Mouse (Mus musculus): ENCODE measurements around the gene Cacng3.

Gene Cacng3

GRCm38 (mm10) chr7:122723358-122723876 lies 53.1 kb downstream of the Cacng3 start:
- no peak for DNase-seq

- DNase-seq: no peak
Observed at GRCm38 (mm10) chr7:122726376-122726775, 56.1 kb downstream of the Cacng3 start.

- DNase-seq: no peak
Observed at GRCm38 (mm10) chr7:122728186-122728585, 57.9 kb downstream of the Cacng3 start.

GRCm38 (mm10) chr7:122728846-122729245 lies 58.6 kb downstream of the Cacng3 start:
- peak; percentile 3 to 11 for DNase-seq

- DNase-seq: no peak
Observed at GRCm38 (mm10) chr7:122735323-122735722, 65.0 kb downstream of the Cacng3 start.

DNA sequence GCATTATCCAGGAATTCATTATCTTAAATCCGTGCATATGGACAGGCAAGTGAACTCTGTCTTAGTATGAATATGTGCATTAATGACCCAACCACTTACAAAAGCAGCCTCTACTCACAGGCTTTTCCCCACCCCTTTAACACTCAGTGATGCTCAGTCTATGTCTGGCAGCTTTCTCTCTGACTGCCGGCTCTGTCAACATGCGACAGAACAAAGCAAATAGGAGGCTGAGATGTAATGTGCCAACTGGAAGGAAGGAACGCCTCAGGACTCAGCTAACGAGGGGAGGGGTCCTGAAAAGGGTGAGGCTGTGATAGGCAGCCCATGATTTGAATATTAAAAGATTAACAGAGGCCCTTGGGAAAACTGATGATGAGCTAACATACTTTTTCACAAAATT lies 68.2 kb downstream of the Cacng3 start:
- no peak for DNase-seq

- no peak for DNase-seq
Observed at GRCm38 (mm10) chr7:122740663-122741062, 70.4 kb downstream of the Cacng3 start.

- no peak for DNase-seq
Observed at GRCm38 (mm10) chr7:122755920-122756603, 85.8 kb downstream of the Cacng3 start.

GRCm38 (mm10) chr7:122758645-122759044 lies 88.4 kb downstream of the Cacng3 start:
- no peak for DNase-seq

DNA sequence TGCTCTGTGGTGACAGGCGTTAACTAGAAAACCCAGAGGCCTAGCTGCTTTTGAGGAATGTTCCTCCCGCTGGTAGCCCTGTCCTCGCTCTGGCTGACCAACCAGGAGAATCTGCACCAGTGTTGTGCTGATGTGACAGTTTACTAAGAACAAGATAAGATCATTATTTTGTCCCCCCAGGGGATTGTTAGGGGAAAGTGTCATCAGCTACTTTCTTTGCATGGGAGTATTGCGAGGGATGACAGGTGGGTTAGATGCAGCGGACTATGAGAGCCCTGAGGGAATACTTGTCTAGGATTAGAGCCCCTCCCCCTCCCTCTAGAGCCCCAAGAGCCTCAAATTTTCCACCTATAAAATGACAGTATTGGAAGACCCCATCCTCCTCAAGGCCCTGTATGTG lies 94.2 kb downstream of the Cacng3 start:
- DNase-seq: no peak

DNA sequence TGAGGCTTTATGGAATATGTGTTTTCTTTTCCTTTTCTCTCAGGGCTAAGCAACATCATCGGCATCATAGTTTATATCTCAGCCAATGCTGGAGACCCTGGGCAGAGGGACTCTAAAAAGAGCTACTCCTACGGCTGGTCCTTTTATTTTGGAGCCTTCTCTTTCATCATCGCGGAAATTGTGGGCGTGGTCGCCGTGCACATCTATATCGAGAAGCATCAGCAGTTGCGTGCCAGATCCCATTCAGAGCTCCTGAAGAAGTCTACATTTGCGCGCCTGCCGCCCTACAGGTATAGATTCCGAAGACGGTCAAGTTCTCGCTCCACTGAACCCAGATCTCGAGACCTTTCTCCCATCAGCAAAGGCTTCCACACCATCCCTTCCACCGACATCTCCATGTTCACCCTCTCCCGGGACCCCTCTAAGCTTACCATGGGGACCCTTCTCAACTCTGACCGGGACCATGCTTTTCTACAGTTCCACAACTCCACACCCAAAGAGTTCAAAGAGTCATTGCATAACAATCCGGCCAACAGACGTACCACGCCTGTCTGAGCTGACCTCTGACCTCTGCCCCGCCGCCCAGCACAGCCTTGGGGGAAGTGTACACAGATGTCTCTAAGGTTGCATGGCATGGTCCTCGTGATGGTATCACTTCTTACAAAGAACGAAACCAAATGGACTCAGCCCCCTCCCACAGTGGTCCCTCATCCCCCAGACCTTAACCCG lies 98.2 kb downstream of the Cacng3 start:
- no peak for DNase-seq

DNA sequence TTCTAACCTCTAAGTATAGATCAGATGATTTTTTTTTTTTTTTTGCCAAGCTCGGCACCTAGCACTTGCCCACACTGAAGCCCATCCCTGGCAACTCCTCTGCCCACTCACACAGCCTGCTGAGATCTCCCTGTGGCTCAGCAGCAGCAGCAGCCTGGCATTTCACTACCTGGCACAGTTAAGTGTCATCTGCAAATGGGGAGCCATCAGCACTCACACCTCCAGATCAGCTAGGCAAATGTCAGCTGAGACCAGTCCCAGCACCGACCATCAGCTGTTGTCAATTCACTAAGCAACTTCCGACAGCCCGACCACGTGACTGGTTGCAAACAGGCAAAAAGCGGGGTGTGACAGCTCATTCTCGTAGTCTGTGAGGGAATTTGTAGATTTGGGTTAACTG lies 109.3 kb downstream of the Cacng3 start:
- no peak for DNase-seq

- DNase-seq: no peak
Observed at GRCm38 (mm10) chr7:122789929-122790328, 119.6 kb downstream of the Cacng3 start.

- no peak for DNase-seq
Observed at GRCm38 (mm10) chr7:122793655-122794346, 123.5 kb downstream of the Cacng3 start.

DNA sequence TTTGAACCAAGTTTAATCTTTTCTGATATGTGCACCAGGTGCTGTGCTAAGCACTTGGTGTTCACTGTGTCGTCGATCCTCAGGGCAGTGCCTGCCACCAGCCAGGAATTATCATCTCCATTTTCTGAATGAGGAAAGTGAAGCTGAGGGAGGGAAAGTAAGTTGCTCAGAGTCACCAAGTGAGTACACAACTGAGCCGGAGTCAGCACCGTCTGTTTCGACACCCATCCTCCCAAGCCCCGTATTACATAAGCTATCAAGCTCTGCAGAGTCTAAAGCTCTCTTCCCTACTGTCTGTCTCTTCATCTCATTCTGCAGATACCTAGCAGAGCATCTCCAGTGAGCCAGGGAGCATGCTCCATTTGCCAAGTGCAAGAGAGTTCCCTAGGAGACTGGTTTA lies 124.8 kb downstream of the Cacng3 start:
- DNase-seq: no peak

GRCm38 (mm10) chr7:122800821-122801220 lies 130.5 kb downstream of the Cacng3 start:
- no peak for DNase-seq

GRCm38 (mm10) chr7:122803839-122804496 lies 133.7 kb downstream of the Cacng3 start:
- peak in 1 of 2 experiments; percentile 3 for DNase-seq

DNA sequence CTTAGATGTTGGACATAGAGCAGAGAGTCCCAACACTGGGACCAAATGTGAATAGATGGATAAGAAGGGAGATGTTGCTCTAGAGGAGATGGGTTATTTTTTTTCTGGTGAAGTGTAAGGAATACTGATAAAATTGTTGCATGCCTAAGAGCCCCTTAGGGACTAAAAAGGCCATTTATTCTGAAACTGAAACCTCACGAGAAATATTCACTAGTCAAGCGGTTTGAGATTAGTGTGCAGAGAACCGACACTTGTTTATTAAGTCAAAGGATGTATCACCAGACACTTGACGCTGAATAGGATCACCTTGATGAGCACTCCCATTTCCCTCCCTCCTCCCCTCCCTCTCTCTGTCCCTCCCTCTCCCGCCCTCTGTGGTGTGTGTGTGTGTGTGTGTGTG lies 136.2 kb downstream of the Cacng3 start:
- no peak for DNase-seq

DNA sequence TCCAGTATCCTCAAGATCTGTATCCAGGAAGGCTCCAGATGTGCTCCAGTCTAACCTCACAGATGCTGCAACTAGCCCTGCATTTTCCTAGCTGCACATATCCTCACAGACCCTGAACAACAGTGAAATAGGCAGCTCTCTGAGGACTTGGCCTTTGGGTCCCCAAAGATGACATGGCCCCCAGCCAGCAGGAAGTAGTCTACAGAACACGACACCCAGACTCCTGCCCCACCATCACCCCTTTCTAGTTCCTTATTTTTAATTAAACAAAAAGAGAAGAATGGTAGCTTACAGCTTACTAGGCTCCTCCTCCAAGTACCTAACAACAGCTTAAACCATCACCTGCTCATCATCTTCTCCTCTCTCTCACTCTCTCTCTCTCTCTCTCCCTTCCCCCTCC lies 143.4 kb downstream of the Cacng3 start:
- no peak for DNase-seq

DNA sequence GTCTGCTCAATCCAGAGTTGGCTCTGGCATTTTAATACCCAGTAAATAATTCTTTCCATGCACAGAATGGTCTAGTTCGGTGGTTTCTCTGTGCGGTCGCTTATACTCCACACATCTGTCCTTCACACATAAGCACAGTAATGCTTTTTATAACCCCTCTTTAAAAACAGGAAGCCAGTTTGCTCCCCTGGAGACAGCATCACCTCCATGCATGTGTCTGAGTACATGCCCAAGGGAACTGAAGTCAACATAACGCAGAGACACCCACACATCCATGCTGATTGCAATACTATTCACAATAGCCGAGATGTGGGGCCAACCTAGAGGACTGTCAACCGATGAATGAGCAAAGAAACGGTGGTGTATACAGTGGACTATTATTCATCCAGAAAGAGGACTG lies 147.3 kb downstream of the Cacng3 start:
- no peak for DNase-seq
